Mouse (Mus musculus) CH12.LX (cell line): ENCODE results near the gene Cfdp1. TPM values are rescaled to one million over a fixed set of nuclear protein-coding genes. Genes with fewer than 3 reads are reported as not detected.

Experiments
- DNase-seq: peaks from one replicate; pipeline ENCODE4 v3.0.0-alpha.2; 2013; ENCODE audit errors: extremely low read depth
- H3K27ac ChIP-seq: 2 replicates; pipeline ENCODE4 v1.5.1; 2012; ENCODE audit warnings: low read depth, mild to moderate bottlenecking, control low read depth, moderate library complexity; ENCODE audit not compliant: insufficient read depth
- H3K27me3 ChIP-seq: replicated peaks from 2 replicates; pipeline ENCODE3; 2012; ENCODE audit warnings: inconsistent platforms
- H3K36me3 ChIP-seq, 2 experiments: replicated peaks in 1 of 2; 2 replicates each; pipeline versions ENCODE3 to v1.6.1; 2012; ENCODE audit warnings: inconsistent platforms in 1 of 2, low read length in 1 of 2, mild to moderate bottlenecking in 1 of 2, mixed read lengths in 1 of 2, moderate library complexity in 1 of 2; ENCODE audit not compliant: control insufficient read depth in 1 of 2, insufficient read depth in 1 of 2
- H3K4me1 ChIP-seq, 2 experiments: 2 replicates each; pipeline ENCODE4 v1.6.1; 2012; ENCODE audit warnings: inconsistent platforms in 1 of 2, moderate library complexity in 1 of 2; ENCODE audit not compliant: insufficient read depth in 2 of 2, control insufficient read depth in 1 of 2
- H3K4me2 ChIP-seq: 2 replicates; pipeline ENCODE4 v1.6.1; 2012; ENCODE audit warnings: low read depth, mild to moderate bottlenecking, control low read depth; ENCODE audit not compliant: poor library complexity, insufficient read depth, severe bottlenecking
- H3K4me3 ChIP-seq, 3 experiments: fragments of 150-350 bp in 1 of 3; sonication (generic) in 1 of 3; replicated peaks in 1 of 3; 2 replicates each; pipeline versions ENCODE3 to v1.5.1; 2011 to 2012; ENCODE audit warnings: low read depth in 2 of 3, low read length in 2 of 3, mild to moderate bottlenecking in 2 of 3, moderate library complexity in 2 of 3, control low read depth in 1 of 3, improper control_type of control experiment in 1 of 3, inconsistent platforms in 1 of 3, mixed read lengths in 1 of 3; ENCODE audit not compliant: poor library complexity in 1 of 3
- H3K79me2 ChIP-seq: replicated peaks from 2 replicates; pipeline ENCODE4 v1.6.1; 2012; ENCODE audit warnings: mild to moderate bottlenecking, moderate library complexity; ENCODE audit not compliant: control insufficient read depth, poor library complexity, insufficient read depth, severe bottlenecking; ENCODE audit errors: extremely low read depth
- H3K9ac ChIP-seq: 2 replicates; pipeline ENCODE4 v1.6.1; 2012; ENCODE audit warnings: low read depth, mild to moderate bottlenecking, control low read depth, moderate library complexity; ENCODE audit not compliant: insufficient read depth
- H3K9me3 ChIP-seq: replicated peaks from 2 replicates; pipeline ENCODE3; 2012; ENCODE audit warnings: low read length, inconsistent platforms, mixed read lengths
- CTCF ChIP-seq, 2 experiments: IDR thresholded peaks in 1 of 2; conservative IDR thresholded peaks in 1 of 2; 2 replicates each; pipeline ENCODE4 v1.5.1; 2011 to 2012; ENCODE audit warnings: low read depth in 2 of 2, low read length in 2 of 2, improper control_type of control experiment in 1 of 2, inconsistent platforms in 1 of 2, mild to moderate bottlenecking in 1 of 2, moderate library complexity in 1 of 2
- ETS1 ChIP-seq: conservative IDR thresholded peaks from 2 replicates; pipeline ENCODE4 v1.6.1; 2012; ENCODE audit warnings: low read depth, mild to moderate bottlenecking, inconsistent platforms, low read length, improper control_type of control experiment, moderate library complexity
- IRF4 ChIP-seq: IDR thresholded peaks from 2 replicates; pipeline ENCODE4 v1.6.1; 2014; ENCODE audit warnings: low read depth, mild to moderate bottlenecking, inconsistent platforms, low read length, improper control_type of control experiment
- JUN ChIP-seq: IDR thresholded peaks from 2 replicates; pipeline ENCODE4 v1.6.1; 2011; ENCODE audit warnings: low read depth, mild to moderate bottlenecking, low read length, improper control_type of control experiment, moderate library complexity; ENCODE audit not compliant: insufficient read depth
- MEF2A ChIP-seq: IDR thresholded peaks from 2 replicates; pipeline ENCODE4 v1.6.1; 2014; ENCODE audit warnings: low read depth, mild to moderate bottlenecking, inconsistent platforms, low read length, improper control_type of control experiment, borderline replicate concordance
- MXI1 ChIP-seq: IDR thresholded peaks from 2 replicates; pipeline ENCODE4 v1.6.1; 2011; ENCODE audit warnings: mild to moderate bottlenecking, low read depth, low read length, improper control_type of control experiment
- NRF1 ChIP-seq: IDR thresholded peaks from 2 replicates; pipeline ENCODE4 v1.6.1; 2014; ENCODE audit warnings: low read depth, mild to moderate bottlenecking, inconsistent platforms, low read length, improper control_type of control experiment, moderate library complexity
- POLR2AphosphoS2 ChIP-seq: IDR thresholded peaks from 2 replicates; pipeline ENCODE4 v1.6.1; 2011; ENCODE audit warnings: low read depth, low read length, improper control_type of control experiment
- RAD21 ChIP-seq: IDR thresholded peaks from 2 replicates; pipeline ENCODE4 v1.6.1; 2011; ENCODE audit warnings: low read depth, mild to moderate bottlenecking, low read length, improper control_type of control experiment, moderate library complexity
- SMC3 ChIP-seq: IDR thresholded peaks from 2 replicates; pipeline ENCODE4 v1.6.1; 2011; ENCODE audit warnings: low read depth, low read length, improper control_type of control experiment
- UBTF ChIP-seq: IDR thresholded peaks from 2 replicates; pipeline ENCODE4 v1.6.1; 2012; ENCODE audit warnings: low read depth, mild to moderate bottlenecking, inconsistent platforms, low read length, improper control_type of control experiment, moderate library complexity
- USF2 ChIP-seq: conservative IDR thresholded peaks from 2 replicates; pipeline ENCODE4 v1.6.1; 2011; ENCODE audit warnings: low read depth, low read length, improper control_type of control experiment
- ZC3H11A ChIP-seq: IDR thresholded peaks from 2 replicates; pipeline ENCODE4 v1.6.1; 2012; ENCODE audit warnings: low read depth, mild to moderate bottlenecking, inconsistent platforms, low read length, improper control_type of control experiment
- ZMIZ1 ChIP-seq: IDR thresholded peaks from 2 replicates; pipeline ENCODE4 v1.6.1; 2012; ENCODE audit warnings: low read depth, mild to moderate bottlenecking, inconsistent platforms, low read length, improper control_type of control experiment
- ZNF384 ChIP-seq: IDR thresholded peaks from 2 replicates; pipeline ENCODE4 v1.6.1; 2012; ENCODE audit warnings: low read depth, low read length, improper control_type of control experiment, inconsistent platforms
- dilution Hi-C: fragments of 300-500 bp; cut with MboI; formaldehyde crosslinking; loops from 2 replicates; pipeline ENCODE4 v1.14.3; 2020; ENCODE audit warnings: low sequenced_read_pairs; ENCODE audit not compliant: extremely low pct_unique_long_range_greater_than_20kb, extremely low pct_ligation_motif_present
- in situ Hi-C: fragments of 300-500 bp; cut with MboI; formaldehyde crosslinking; loops from 3 replicates; pipeline ENCODE4 v1.14.3; 2019; ENCODE audit warnings: low sequenced_read_pairs, low pct_ligation_motif_present, low pct_unique_long_range_greater_than_20kb, mixed read lengths
- polyA plus RNA-seq: library from polyadenylated mRNA; unstranded; fragments of >175 nt; gene quantifications from 2 replicates; pipeline ENCODE4 v1.2.1, GENCODE M21; 2012; ENCODE audit warnings: low read depth; ENCODE audit not compliant: insufficient read length
- total RNA-seq, 2 experiments: library from RNA; depleted of rRNA; stranded (reverse); fragments of 300-350 nt in 1 of 2; fragments of >200 nt in 1 of 2; gene quantifications; 2 replicates each; pipeline ENCODE4 v1.2.3; 2012 to 2014

The Cfdp1 gene
- total and polyA plus RNA-seq, 3 experiments = 113 to 210 (median 169) TPM

DNA sequence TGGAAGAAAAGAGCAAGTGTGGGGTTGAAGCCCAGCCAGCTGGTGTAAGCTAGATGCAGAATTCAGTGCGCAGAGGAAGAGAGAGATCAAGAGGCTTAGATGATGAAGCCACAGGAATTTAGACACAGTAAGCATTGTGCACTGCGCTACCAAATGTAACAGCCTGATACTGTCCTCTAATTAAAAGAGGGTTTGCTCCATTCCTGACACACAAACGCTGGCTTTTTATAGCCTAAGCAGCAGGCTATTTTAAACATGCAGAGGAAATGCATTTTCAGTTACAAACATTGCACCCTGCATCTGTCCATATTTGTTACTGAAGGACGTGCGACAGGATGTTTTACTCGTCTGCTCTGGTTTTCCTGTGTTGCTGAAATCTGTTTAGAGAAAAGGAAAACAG is 25.5 kb downstream of the Cfdp1 start:
- Histone ChIP-seq H3K27ac (no peak overlapping the region), H3K4me1 (no peaks in the 10 kb centered on the region), H3K4me3 (no peak overlapping the region), H3K9ac (no peak overlapping the region), H3K36me3 (peaks cover 32 to 82% of the 10 kb centered on the region in 2 experiments), H3K4me2 (no peak overlapping the region), H3K79me2 (no peaks in the 10 kb centered on the region), H3K27me3 (no peaks in the 10 kb centered on the region), H3K9me3 (no peaks in the 10 kb centered on the region)
- in situ Hi-C loops = loop anchor here (10.0 kb wide), 1 partner anchor 54 kb away; no protein-coding TSS in a partner anchor
- dilution Hi-C loops = no loop called here
- no peak for TF ChIP-seq JUN
- no peak for DNase-seq

DNA sequence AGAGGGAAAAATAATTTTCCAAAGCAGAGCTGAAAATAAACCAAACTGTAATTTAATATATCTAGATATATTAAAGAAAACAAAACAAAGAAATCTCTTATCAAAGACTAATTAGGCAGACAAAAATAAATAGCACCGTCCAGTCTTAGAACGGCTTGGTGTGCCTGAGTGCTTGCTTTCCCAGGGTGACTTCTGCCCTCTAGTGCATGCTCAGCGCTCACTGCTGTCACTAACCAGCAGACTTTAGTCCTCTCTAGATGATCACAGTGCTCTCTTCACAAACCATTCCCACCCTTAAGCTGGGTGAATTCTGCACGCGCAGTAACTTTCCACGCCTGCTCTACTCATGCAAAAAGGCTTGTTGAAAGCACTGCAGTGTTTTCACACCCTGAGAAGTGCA is 28.9 kb downstream of the Cfdp1 start:
- H3K4me1 ChIP-seq = peaks cover 12 to 16% of the 10 kb centered on the region in 2 experiments
- H3K36me3 ChIP-seq = peaks cover 22 to 68% of the 10 kb centered on the region in 2 experiments
- H3K4me3 ChIP-seq = no peak overlapping the region
- H3K4me2 ChIP-seq = no peak overlapping the region
- dilution Hi-C loops (no loop called here), in situ Hi-C loops (loop anchor here (10.0 kb wide), 1 partner anchor 50 kb away; no protein-coding TSS in a partner anchor)
- H3K79me2 ChIP-seq = no peaks in the 10 kb centered on the region
- no peak for TF ChIP-seq MEF2A
- TF ChIP-seq MXI1 = no peak
- TF ChIP-seq ZC3H11A = no peak
- TF ChIP-seq USF2 = no peak
- no peak for TF ChIP-seq NRF1
- no peak for TF ChIP-seq POLR2AphosphoS2
- no peak for TF ChIP-seq ZMIZ1
- TF ChIP-seq IRF4 = no peak
- TF ChIP-seq ZNF384 = no peak
- no peak for TF ChIP-seq ETS1
- peak in 1 of 2 experiments; percentile 69; a peak in 2 of 4 replicates for TF ChIP-seq CTCF (conservative IDR thresholded peaks at IDR 0.05 in 1 of 2, IDR thresholded peaks at IDR 0.05 in 1 of 2; ENCODE audit: low read depth in 2 of 2, low read length in 2 of 2)
- TF ChIP-seq RAD21 = peak; percentile 64
- peak; percentile 53 for TF ChIP-seq SMC3
- TF ChIP-seq UBTF = no peak
- no peaks in the 10 kb centered on the region for H3K9me3 ChIP-seq
- no peaks in the 10 kb centered on the region for H3K27me3 ChIP-seq
- no peak overlapping the region for H3K9ac ChIP-seq
- no peak for DNase-seq
- no peak overlapping the region for H3K27ac ChIP-seq
